Mouse (Mus musculus): Measurements from ENCODE around the gene Tubgcp6. TPM values are rescaled to one million over a fixed set of nuclear protein-coding genes. Genes with fewer than 3 reads are reported as not detected.

Gene Tubgcp6
- polyA plus RNA-seq (2012; rRNA removed), result 39.6 and 40.3 TPM in 2 replicates

GRCm38 (mm10) chr15:89122649-89123366, at the start of gene Tubgcp6:
Tubgcp6 (minus strand) TSS chr15:89123112.

GRCm38 (mm10) chr15:89149271-89150040, 26.5 kb upstream of the Tubgcp6 start, which contains the start of gene Mapk11:
Mapk11 (minus strand) TSS chr15:89149628.

GRCm38 (mm10) chr15:89140659-89141252, 17.8 kb upstream of the Tubgcp6 start, which contains the start of gene Mapk12:
Mapk12 (minus strand) TSS chr15:89140703.

GRCm38 (mm10) chr15:89128382-89129350, 5.8 kb upstream of the Tubgcp6 start, which contains the start of gene Hdac10:
Hdac10 (minus strand) TSS chr15:89128700.

GRCm38 (mm10) chr15:89088607-89089247, 34.2 kb downstream of the Tubgcp6 start, which contains the start of gene Selenoo:
Selenoo (plus strand) TSS chr15:89089084.

GRCm38 (mm10) chr15:89074613-89075477, 48.1 kb downstream of the Tubgcp6 start, which contains the start of gene Trabd:
Trabd (plus strand) TSS chr15:89075124.

GRCm38 (mm10) chr15:89059161-89059931, 63.6 kb downstream of the Tubgcp6 start, which contains the start of gene Panx2:
Panx2 (plus strand) TSS chr15:89059734.

Other genes with a start within 250 kb of the Tubgcp6 start
- gene Ttll8, start 168.7 kb downstream of the Tubgcp6 start, polyA plus RNA-seq (2012; rRNA removed), result 0.29 and 0.53 TPM in 2 replicates
- 9.9 and 17.6 TPM in 2 replicates for gene Mlc1, start 144.1 kb downstream of the Tubgcp6 start, polyA plus RNA-seq (2012; rRNA removed)
- gene Mov10l1, start 140.2 kb downstream of the Tubgcp6 start, polyA plus RNA-seq (2012; rRNA removed), result not detected in 2 replicates
- 12.5 and 14.4 TPM in 2 replicates for gene Panx2, start 63.4 kb downstream of the Tubgcp6 start, polyA plus RNA-seq (2012; rRNA removed)
- 41.0 and 43.0 TPM in 2 replicates for gene Trabd, start 48.0 kb downstream of the Tubgcp6 start, polyA plus RNA-seq (2012; rRNA removed)
- gene Selenoo, start 34.0 kb downstream of the Tubgcp6 start, polyA plus RNA-seq (2012; rRNA removed), result 38.6 and 40.2 TPM in 2 replicates
- gene Hdac10, start 5.6 kb upstream of the Tubgcp6 start, polyA plus RNA-seq (2012; rRNA removed), result 43.2 and 45.5 TPM in 2 replicates
- gene Mapk12, start 17.6 kb upstream of the Tubgcp6 start, polyA plus RNA-seq (2012; rRNA removed), result 15.5 TPM in 2 replicates
- gene Mapk11, start 26.5 kb upstream of the Tubgcp6 start, polyA plus RNA-seq (2012; rRNA removed), result 63.8 and 66.3 TPM in 2 replicates
- gene Plxnb2, start 57.7 kb upstream of the Tubgcp6 start, polyA plus RNA-seq (2012; rRNA removed), result 177 and 193 TPM in 2 replicates
- gene Dennd6b, start 73.4 kb upstream of the Tubgcp6 start, polyA plus RNA-seq (2012; rRNA removed), result 137 and 147 TPM in 2 replicates
- 132 and 154 TPM in 2 replicates for gene Ppp6r2, start 88.4 kb upstream of the Tubgcp6 start, polyA plus RNA-seq (2012; rRNA removed)
- gene Sbf1, start 192.2 kb upstream of the Tubgcp6 start, polyA plus RNA-seq (2012; rRNA removed), result 177 and 203 TPM in 2 replicates
- gene Adm2, start 199.6 kb upstream of the Tubgcp6 start, polyA plus RNA-seq (2012; rRNA removed), result 0.04 and 0.06 TPM in 2 replicates
- gene Miox, start 211.3 kb upstream of the Tubgcp6 start, polyA plus RNA-seq (2012; rRNA removed), result not detected in 2 replicates
- 28.3 and 34.0 TPM in 2 replicates for gene Lmf2, start 232.5 kb upstream of the Tubgcp6 start, polyA plus RNA-seq (2012; rRNA removed)
- 118 and 120 TPM in 2 replicates for gene Ncaph2, start 232.6 kb upstream of the Tubgcp6 start, polyA plus RNA-seq (2012; rRNA removed)

All from central nervous system, embryonic 14 days (tissue).